Mouse (Mus musculus) T-cell, adult 66 days (primary cell): ENCODE results near the gene Mmrn2. TPM values are rescaled to one million over a fixed set of nuclear protein-coding genes. Genes with fewer than 3 reads are reported as not detected.

Source experiments
- total RNA-seq, 2 experiments: library from RNA; stranded (reverse); gene quantifications; 3 replicates in 1 of 2; 4 replicates in 1 of 2; pipeline ENCODE4 v1.2.4; 2023

The Mmrn2 gene
- not detected for total RNA-seq

GRCm38 (mm10) chr14:34375415-34375904 is at the start of gene Mmrn2:
Mmrn2 (plus strand) TSS chr14:34375465.

GRCm38 (mm10) chr14:34355301-34355700 is 20.0 kb upstream of the Mmrn2 start, which contains the start of gene Fam25c:
Fam25c (minus strand) TSS chr14:34355433.

GRCm38 (mm10) chr14:34374577-34374976 is 688 bp upstream of the Mmrn2 start, which contains the start of gene Sncg:
Sncg (minus strand) TSS chr14:34374789.

Other genes starting within 250 kb of the Mmrn2 start
- not detected for gene Npy4r, start 223.0 kb upstream of the Mmrn2 start, total RNA-seq
- under 1 TPM in 1 of 2 experiments, not detected in 1; 0.06 TPM for gene Gprin2, start 173.8 kb upstream of the Mmrn2 start, total RNA-seq
- gene Syt15, start 155.9 kb upstream of the Mmrn2 start, total RNA-seq, result not detected
- 10 to 100 TPM; 19.8 to 20.7 TPM for gene Shld2, start 65.0 kb upstream of the Mmrn2 start, total RNA-seq
- gene Glud1, start 64.7 kb upstream of the Mmrn2 start, total RNA-seq, result 100 to 1,000 TPM; 141 to 171 TPM
- not detected for gene Fam25c, start 20.0 kb upstream of the Mmrn2 start, total RNA-seq
- gene Sncg, start 676 bp upstream of the Mmrn2 start, total RNA-seq, result not detected
- gene Bmpr1a, start 127.9 kb downstream of the Mmrn2 start, total RNA-seq, result 1 to 10 TPM; 2.6 to 3.3 TPM
- not detected for gene 9230112D13Rik, start 147.3 kb downstream of the Mmrn2 start, total RNA-seq
- gene Ldb3, start 213.2 kb downstream of the Mmrn2 start, total RNA-seq, result not detected
- gene Opn4, start 224.7 kb downstream of the Mmrn2 start, total RNA-seq, result not detected